Mouse (Mus musculus): ENCODE data around the gene Sik1. TPM values are rescaled to one million over a fixed set of nuclear protein-coding genes. Genes with fewer than 3 reads are reported as not detected.

The Sik1 gene
- polyA plus RNA-seq, 1 experiment from 2014 or later, result 18.6 TPM

DNA sequence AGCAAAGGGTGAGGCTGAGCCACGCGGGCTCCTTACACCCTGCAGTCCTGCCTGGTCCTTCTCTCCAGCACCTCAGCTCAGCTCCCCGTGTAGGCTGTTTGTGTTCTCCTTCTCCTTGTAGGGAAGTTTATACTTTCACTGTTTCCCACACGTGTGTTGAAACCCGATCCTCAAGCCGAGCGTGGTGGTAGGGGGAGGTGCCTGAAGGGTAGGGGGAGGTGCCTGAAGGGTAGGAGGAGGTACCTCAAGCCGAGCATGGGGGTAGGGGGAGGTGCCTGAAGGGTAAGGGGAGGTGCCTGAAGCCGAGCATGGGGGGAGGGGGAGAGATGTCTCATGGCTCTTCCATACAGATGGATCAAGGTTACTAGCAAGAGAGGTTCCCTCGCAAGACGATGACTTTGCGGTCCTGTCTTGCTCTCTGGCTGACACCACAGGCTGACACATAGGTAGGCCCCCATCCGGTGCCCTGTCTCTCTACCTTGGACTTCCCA, 15.4 kb upstream of the Sik1 start:
- Histone ChIP-seq H3K9ac (replicated peaks; ENCODE audit: low read depth, low read length) (no peak overlapping the region), H3K4me1 (ENCODE audit: control insufficient read depth, insufficient read depth, low read length) (no peaks in the 10 kb centered on the region), H3K9me3 (ENCODE audit: control insufficient read depth, low read length) (no peaks in the 10 kb centered on the region), H3K27ac (ENCODE audit: low read depth, low read length) (no peak overlapping the region), H3K27me3 (ENCODE audit: control insufficient read depth, insufficient read depth, low read length) (no peaks in the 10 kb centered on the region), H3K4me2 (ENCODE audit: low read depth, low read length) (no peak overlapping the region), H3K4me3 (ENCODE audit: low read depth, low read length) (no peak overlapping the region), H3K36me3 (ENCODE audit: control insufficient read depth, insufficient read depth, low read length) (no peaks in the 10 kb centered on the region)
- no peak for ATAC-seq (ENCODE audit: low read depth)
- 22% methylated on average over 13 of the region's 13 CpGs for WGBS

- no peaks in the 10 kb centered on the region for H3K9me3 ChIP-seq (ENCODE audit: control insufficient read depth, low read length)
- 84% methylated on average over 9 of the region's 9 CpGs for whole genome bisulfite sequencing
- no peaks in the 10 kb centered on the region for H3K4me1 ChIP-seq (ENCODE audit: control insufficient read depth, insufficient read depth, low read length)
- H3K9ac ChIP-seq (replicated peaks; ENCODE audit: low read depth, low read length), result no peak overlapping the region
- no peak overlapping the region for H3K4me2 ChIP-seq (ENCODE audit: low read depth, low read length)
- no peaks in the 10 kb centered on the region for H3K36me3 ChIP-seq (ENCODE audit: control insufficient read depth, insufficient read depth, low read length)
- H3K27ac ChIP-seq (ENCODE audit: low read depth, low read length), result no peak overlapping the region
- ATAC-seq (ENCODE audit: low read depth), result no peak
- H3K27me3 ChIP-seq (ENCODE audit: control insufficient read depth, insufficient read depth, low read length), result no peaks in the 10 kb centered on the region
- H3K4me3 ChIP-seq (ENCODE audit: low read depth, low read length), result no peak overlapping the region
Measured at GRCm38 (mm10) chr17:31870446-31870845, 14.8 kb upstream of the Sik1 start.

GRCm38 (mm10) chr17:31868076-31868475, 12.5 kb upstream of the Sik1 start:
- Histone ChIP-seq H3K4me1 (ENCODE audit: control insufficient read depth, insufficient read depth, low read length) (no peaks in the 10 kb centered on the region), H3K4me2 (ENCODE audit: low read depth, low read length) (no peak overlapping the region), H3K9ac (replicated peaks; ENCODE audit: low read depth, low read length) (no peak overlapping the region), H3K4me3 (ENCODE audit: low read depth, low read length) (no peak overlapping the region), H3K27ac (ENCODE audit: low read depth, low read length) (no peak overlapping the region), H3K36me3 (ENCODE audit: control insufficient read depth, insufficient read depth, low read length) (no peaks in the 10 kb centered on the region), H3K9me3 (ENCODE audit: control insufficient read depth, low read length) (no peaks in the 10 kb centered on the region), H3K27me3 (ENCODE audit: control insufficient read depth, insufficient read depth, low read length) (no peaks in the 10 kb centered on the region)
- ATAC-seq (ENCODE audit: low read depth), result no peak
- WGBS, result 91% methylated on average over 4 of the region's 4 CpGs

DNA sequence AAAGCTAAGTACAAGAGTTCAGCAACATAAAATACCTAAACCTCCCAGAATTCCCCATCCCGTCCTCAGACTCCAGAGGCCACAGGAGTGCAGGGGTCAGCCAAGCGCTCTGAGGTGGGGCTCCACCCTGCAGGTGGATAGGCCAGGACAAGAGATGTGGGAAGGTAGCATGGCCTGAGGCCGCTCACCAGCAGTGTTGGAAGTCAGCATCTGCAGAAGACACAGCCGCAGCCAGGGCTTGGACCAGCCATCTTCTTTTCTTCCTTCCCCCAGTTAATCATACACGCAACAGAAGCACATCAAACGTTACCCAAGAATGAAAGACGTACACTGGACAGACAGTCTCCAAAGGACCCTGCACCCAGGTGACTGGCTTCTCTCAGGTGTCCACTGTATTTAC, 11.5 kb upstream of the Sik1 start:
- H3K9ac ChIP-seq (replicated peaks; ENCODE audit: low read depth, low read length), result no peak overlapping the region
- no peaks in the 10 kb centered on the region for H3K36me3 ChIP-seq (ENCODE audit: control insufficient read depth, insufficient read depth, low read length)
- no peak overlapping the region for H3K27ac ChIP-seq (ENCODE audit: low read depth, low read length)
- no peaks in the 10 kb centered on the region for H3K4me1 ChIP-seq (ENCODE audit: control insufficient read depth, insufficient read depth, low read length)
- H3K4me2 ChIP-seq (ENCODE audit: low read depth, low read length), result no peak overlapping the region
- H3K4me3 ChIP-seq (ENCODE audit: low read depth, low read length), result no peak overlapping the region
- no peaks in the 10 kb centered on the region for H3K27me3 ChIP-seq (ENCODE audit: control insufficient read depth, insufficient read depth, low read length)
- no peaks in the 10 kb centered on the region for H3K9me3 ChIP-seq (ENCODE audit: control insufficient read depth, low read length)
- 97% methylated on average over 7 of the region's 7 CpGs for WGBS
- no peak for ATAC-seq (ENCODE audit: low read depth)

GRCm38 (mm10) chr17:31865636-31866035, 10.0 kb upstream of the Sik1 start:
- Histone ChIP-seq H3K27me3 (ENCODE audit: control insufficient read depth, insufficient read depth, low read length) (no peaks in the 10 kb centered on the region), H3K27ac (ENCODE audit: low read depth, low read length) (no peak overlapping the region), H3K4me3 (ENCODE audit: low read depth, low read length) (no peak overlapping the region), H3K4me2 (ENCODE audit: low read depth, low read length) (no peak overlapping the region), H3K36me3 (ENCODE audit: control insufficient read depth, insufficient read depth, low read length) (no peaks in the 10 kb centered on the region), H3K4me1 (ENCODE audit: control insufficient read depth, insufficient read depth, low read length) (no peaks in the 10 kb centered on the region), H3K9ac (replicated peaks; ENCODE audit: low read depth, low read length) (no peak overlapping the region), H3K9me3 (ENCODE audit: control insufficient read depth, low read length) (no peaks in the 10 kb centered on the region)
- WGBS, result 83% methylated on average over 7 of the region's 7 CpGs
- no peak for ATAC-seq (ENCODE audit: low read depth)

DNA sequence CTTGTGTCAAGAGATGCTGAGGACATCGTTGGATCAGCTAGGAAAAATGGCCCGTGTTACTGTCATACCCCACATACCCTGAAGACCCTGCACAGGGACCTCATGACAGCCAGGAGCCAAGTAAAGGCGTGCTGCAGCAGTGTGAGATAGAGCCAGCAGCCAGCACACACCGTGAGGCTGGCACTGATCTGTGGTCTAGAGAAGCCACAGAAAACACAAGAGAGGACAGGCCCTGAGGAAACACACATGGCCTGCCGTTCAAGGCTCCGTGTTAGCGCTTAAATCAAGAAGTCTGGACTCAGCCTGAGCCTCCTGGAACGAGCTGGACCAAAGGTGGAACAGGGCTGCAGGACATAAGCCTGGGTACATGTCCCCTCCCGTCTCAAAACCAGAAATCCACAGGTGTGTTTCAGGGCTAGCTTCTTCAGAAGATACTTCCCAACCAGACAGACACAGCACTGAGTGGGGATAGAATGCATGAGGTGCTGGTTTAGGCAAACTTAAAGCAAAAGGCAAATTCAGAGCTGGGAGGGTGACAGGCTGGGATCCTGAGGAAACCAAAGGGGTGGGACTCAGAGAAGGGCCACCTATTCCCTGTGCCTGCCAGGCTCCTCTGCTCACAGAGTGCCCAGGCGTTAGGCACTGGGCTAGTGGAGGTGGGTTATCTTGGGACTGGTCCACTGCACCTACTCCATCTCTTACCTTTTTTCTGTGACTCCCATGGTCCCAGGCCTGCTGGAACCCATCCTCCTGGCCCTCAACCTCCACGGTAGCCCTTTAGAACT, 9.3 kb upstream of the Sik1 start:
- 77% methylated on average over 11 of the region's 11 CpGs for WGBS

GRCm38 (mm10) chr17:31863151-31863815, 7.7 kb upstream of the Sik1 start:
- Histone ChIP-seq H3K27ac (ENCODE audit: low read depth, low read length) (no peak overlapping the region), H3K4me2 (ENCODE audit: low read depth, low read length) (no peak overlapping the region), H3K4me1 (ENCODE audit: control insufficient read depth, insufficient read depth, low read length) (no peaks in the 10 kb centered on the region), H3K9ac (replicated peaks; ENCODE audit: low read depth, low read length) (no peak overlapping the region), H3K27me3 (ENCODE audit: control insufficient read depth, insufficient read depth, low read length) (no peaks in the 10 kb centered on the region), H3K9me3 (ENCODE audit: control insufficient read depth, low read length) (no peaks in the 10 kb centered on the region), H3K4me3 (ENCODE audit: low read depth, low read length) (no peak overlapping the region), H3K36me3 (ENCODE audit: control insufficient read depth, insufficient read depth, low read length) (no peaks in the 10 kb centered on the region)
- 90% methylated on average over 10 of the region's 10 CpGs for WGBS
- ATAC-seq (ENCODE audit: low read depth), result no peak

More for the DNA sequence above, 9.3 kb upstream of the Sik1 start:
- H3K9me3 ChIP-seq (ENCODE audit: control insufficient read depth, low read length), result no peaks in the 10 kb centered on the region
- H3K27me3 ChIP-seq (ENCODE audit: control insufficient read depth, insufficient read depth, low read length), result no peaks in the 10 kb centered on the region
- no peaks in the 10 kb centered on the region for H3K4me1 ChIP-seq (ENCODE audit: control insufficient read depth, insufficient read depth, low read length)
- no peak for ATAC-seq (ENCODE audit: low read depth)
- H3K9ac ChIP-seq (replicated peaks; ENCODE audit: low read depth, low read length), result no peak overlapping the region
- H3K27ac ChIP-seq (ENCODE audit: low read depth, low read length), result no peak overlapping the region
- no peak overlapping the region for H3K4me2 ChIP-seq (ENCODE audit: low read depth, low read length)
- no peaks in the 10 kb centered on the region for H3K36me3 ChIP-seq (ENCODE audit: control insufficient read depth, insufficient read depth, low read length)
- H3K4me3 ChIP-seq (ENCODE audit: low read depth, low read length), result no peak overlapping the region

DNA sequence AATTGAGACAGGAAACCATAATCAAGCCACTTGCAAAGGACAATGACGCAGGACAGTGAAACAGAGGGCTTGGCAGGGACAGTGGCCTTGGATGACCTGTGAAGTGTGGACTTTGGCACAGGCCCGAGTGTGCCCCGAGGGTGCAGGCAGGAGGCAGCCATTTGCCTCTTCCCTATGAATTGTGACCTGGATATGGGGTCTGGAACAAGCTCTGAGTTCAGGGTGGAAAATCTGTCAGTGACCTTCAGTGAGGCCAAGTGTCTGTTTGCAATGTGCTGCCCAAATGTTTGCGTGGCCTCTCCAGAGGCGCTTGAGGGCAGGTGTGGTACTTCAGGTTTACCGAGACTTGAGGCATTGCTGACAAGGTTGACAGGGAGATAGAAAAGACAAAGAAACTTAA, 6.5 kb upstream of the Sik1 start:
- Histone ChIP-seq H3K4me2 (ENCODE audit: low read depth, low read length) (no peak overlapping the region), H3K27ac (ENCODE audit: low read depth, low read length) (no peak overlapping the region), H3K9ac (replicated peaks; ENCODE audit: low read depth, low read length) (no peak overlapping the region), H3K4me3 (ENCODE audit: low read depth, low read length) (no peak overlapping the region), H3K27me3 (ENCODE audit: control insufficient read depth, insufficient read depth, low read length) (no peaks in the 10 kb centered on the region), H3K9me3 (ENCODE audit: control insufficient read depth, low read length) (no peaks in the 10 kb centered on the region), H3K36me3 (ENCODE audit: control insufficient read depth, insufficient read depth, low read length) (no peaks in the 10 kb centered on the region), H3K4me1 (ENCODE audit: control insufficient read depth, insufficient read depth, low read length) (no peaks in the 10 kb centered on the region)
- WGBS, result 87% methylated on average over 6 of the region's 6 CpGs
- no peak for ATAC-seq (ENCODE audit: low read depth)

DNA sequence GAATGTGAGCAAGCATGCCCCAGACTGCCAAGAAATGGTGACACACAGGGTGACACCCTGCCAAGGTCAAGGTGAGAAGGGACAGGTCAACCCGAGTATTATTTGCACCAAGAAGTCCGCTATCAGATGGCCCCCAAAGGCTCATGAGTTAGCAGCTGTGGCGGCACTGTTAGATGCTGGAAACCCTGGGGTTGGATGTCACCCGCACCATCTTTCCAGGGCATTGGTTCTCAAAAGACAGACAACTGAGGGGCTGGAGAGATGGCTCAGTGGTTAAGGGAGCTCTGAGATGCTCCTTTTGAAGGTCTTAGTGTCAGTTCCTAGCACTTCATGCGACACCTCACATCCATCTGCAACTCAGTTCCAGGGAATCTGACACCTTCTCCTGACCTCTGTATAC, 6.1 kb upstream of the Sik1 start:
- no peaks in the 10 kb centered on the region for H3K4me1 ChIP-seq (ENCODE audit: control insufficient read depth, insufficient read depth, low read length)
- no peak overlapping the region for H3K4me3 ChIP-seq (ENCODE audit: low read depth, low read length)
- H3K27ac ChIP-seq (ENCODE audit: low read depth, low read length), result no peak overlapping the region
- H3K4me2 ChIP-seq (ENCODE audit: low read depth, low read length), result no peak overlapping the region
- ATAC-seq (ENCODE audit: low read depth), result no peak
- H3K36me3 ChIP-seq (ENCODE audit: control insufficient read depth, insufficient read depth, low read length), result no peaks in the 10 kb centered on the region
- H3K27me3 ChIP-seq (ENCODE audit: control insufficient read depth, insufficient read depth, low read length), result no peaks in the 10 kb centered on the region
- no peaks in the 10 kb centered on the region for H3K9me3 ChIP-seq (ENCODE audit: control insufficient read depth, low read length)
- WGBS, result 85% methylated on average over 5 of the region's 5 CpGs
- no peak overlapping the region for H3K9ac ChIP-seq (replicated peaks; ENCODE audit: low read depth, low read length)
